Mouse (Mus musculus) heart, postnatal 0 days (tissue): Measurements from ENCODE around the gene Intu.

Source experiments
- CTCF ChIP-seq: IDR thresholded peaks from 2 replicates; pipeline ENCODE4 v1.5.1; 2016; ENCODE audit warnings: antibody characterized with exemption, control low read depth, low read depth
- EP300 ChIP-seq: IDR thresholded peaks from 2 replicates; pipeline ENCODE4 v1.6.1; 2016; ENCODE audit warnings: antibody characterized with exemption, low read depth

GRCm38 (mm10) chr3:40666109-40666508 lies 135.0 kb downstream of the Intu start:
- TF ChIP-seq CTCF (no peak), EP300 (no peak)
